Mouse (Mus musculus) MEL (cell line): Measurements from ENCODE around the gene Mef2d. TPM values are rescaled to one million over a fixed set of nuclear protein-coding genes. Genes with fewer than 3 reads are reported as not detected.
A peak's percentile ranks its signal among the peaks of the same experiment; 100 is the strongest.

Source experiments
- DNase-seq: peaks from one replicate; pipeline ENCODE4 v3.0.0; 2011; ENCODE audit warnings: low read depth, low spot score
- H3K27ac ChIP-seq: 2 replicates; pipeline ENCODE4 v1.5.1; 2012; ENCODE audit warnings: low read depth, mild to moderate bottlenecking, control low read depth, low read length, moderate library complexity; ENCODE audit not compliant: control insufficient read depth
- H3K27me3 ChIP-seq, 2 experiments: fragments of 150-350 bp in 1 of 2; sonication (generic) in 1 of 2; 2 replicates each; pipeline ENCODE4 v1.6.1; 2012; ENCODE audit warnings: low read length in 2 of 2, mild to moderate bottlenecking in 2 of 2, improper control_type of control experiment in 1 of 2, moderate library complexity in 1 of 2; ENCODE audit not compliant: insufficient read depth in 2 of 2, control insufficient read depth in 1 of 2
- H3K36me3 ChIP-seq, 2 experiments: 2 replicates each; pipeline ENCODE4 v1.6.1; 2012 to 2014; ENCODE audit warnings: low read length in 2 of 2, improper control_type of control experiment in 1 of 2, inconsistent platforms in 1 of 2, mild to moderate bottlenecking in 1 of 2; ENCODE audit not compliant: insufficient read depth in 2 of 2, control insufficient read depth in 1 of 2
- H3K4me1 ChIP-seq, 2 experiments: fragments of 150-350 bp in 1 of 2; sonication (generic) in 1 of 2; 2 replicates each; pipeline ENCODE4 v1.6.1; 2012; ENCODE audit warnings: low read length in 2 of 2, improper control_type of control experiment in 1 of 2, mild to moderate bottlenecking in 1 of 2; ENCODE audit not compliant: insufficient read depth in 2 of 2, control insufficient read depth in 1 of 2
- H3K4me3 ChIP-seq, 2 experiments: fragments of 150-350 bp in 1 of 2; sonication (generic) in 1 of 2; 2 replicates each; pipeline ENCODE4 v1.5.1; 2012; ENCODE audit warnings: low read depth in 2 of 2, low read length in 2 of 2, mild to moderate bottlenecking in 2 of 2, moderate library complexity in 2 of 2, control low read depth in 1 of 2, improper control_type of control experiment in 1 of 2; ENCODE audit not compliant: control insufficient read depth in 1 of 2, insufficient read depth in 1 of 2
- H3K79me2 ChIP-seq: 2 replicates; pipeline ENCODE4 v1.6.1; 2012; ENCODE audit warnings: mild to moderate bottlenecking, low read length, moderate library complexity; ENCODE audit not compliant: control insufficient read depth, poor library complexity, insufficient read depth
- H3K9ac ChIP-seq: 2 replicates; pipeline ENCODE4 v1.6.1; 2012; ENCODE audit warnings: low read depth, mild to moderate bottlenecking, control low read depth, low read length, moderate library complexity; ENCODE audit not compliant: control insufficient read depth, poor library complexity, severe bottlenecking
- H3K9me3 ChIP-seq: fragments of 150-350 bp; sonication (generic); replicated peaks from 2 replicates; pipeline ENCODE4 v1.6.1; 2012; ENCODE audit warnings: mild to moderate bottlenecking, low read length, improper control_type of control experiment, moderate library complexity; ENCODE audit not compliant: insufficient read depth
- BHLHE40 ChIP-seq: IDR thresholded peaks from 2 replicates; pipeline ENCODE4 v1.6.1; 2012; ENCODE audit warnings: low read depth, mild to moderate bottlenecking, inconsistent platforms, low read length, improper control_type of control experiment, borderline replicate concordance
- CHD1 ChIP-seq: IDR thresholded peaks from 2 replicates; pipeline ENCODE4 v1.6.1; 2012; ENCODE audit warnings: low read depth, mild to moderate bottlenecking, inconsistent platforms, low read length, improper control_type of control experiment
- CTCF ChIP-seq, 3 experiments: IDR thresholded peaks in 2 of 3; conservative IDR thresholded peaks in 1 of 3; 2 replicates each; pipeline ENCODE4 v1.5.1; 2011 to 2012; ENCODE audit warnings: low read length in 3 of 3, low read depth in 2 of 3, mild to moderate bottlenecking in 2 of 3, improper control_type of control experiment in 1 of 3, inconsistent platforms in 1 of 3, mixed read lengths in 1 of 3, moderate library complexity in 1 of 3; ENCODE audit not compliant: control insufficient read depth in 1 of 3, insufficient read depth in 1 of 3, poor library complexity in 1 of 3, severe bottlenecking in 1 of 3
- E2F4 ChIP-seq: IDR thresholded peaks from 2 replicates; pipeline ENCODE4 v1.6.1; 2011; ENCODE audit warnings: low read depth, low read length, improper control_type of control experiment, borderline replicate concordance
- ELF1 ChIP-seq: IDR thresholded peaks from 2 replicates; pipeline ENCODE4 v1.6.1; 2014; ENCODE audit warnings: low read depth, mild to moderate bottlenecking, inconsistent platforms, low read length, improper control_type of control experiment, moderate library complexity
- ETS1 ChIP-seq: IDR thresholded peaks from 2 replicates; pipeline ENCODE4 v1.6.1; 2012; ENCODE audit warnings: low read depth, mild to moderate bottlenecking, inconsistent platforms, low read length, improper control_type of control experiment, moderate library complexity
- GABPA ChIP-seq: IDR thresholded peaks from 2 replicates; pipeline ENCODE4 v1.6.1; 2012; ENCODE audit warnings: low read depth, mild to moderate bottlenecking, inconsistent platforms, low read length, improper control_type of control experiment, moderate library complexity
- GATA1 ChIP-seq: IDR thresholded peaks from 2 replicates; pipeline ENCODE4 v1.6.1; 2011; ENCODE audit warnings: low read depth, low read length, improper control_type of control experiment
- HCFC1 ChIP-seq: IDR thresholded peaks from 2 replicates; pipeline ENCODE4 v1.6.1; 2012; ENCODE audit warnings: low read depth, mild to moderate bottlenecking, inconsistent platforms, low read length, improper control_type of control experiment, moderate library complexity
- JUND ChIP-seq: IDR thresholded peaks from 2 replicates; pipeline ENCODE4 v1.6.1; 2011; ENCODE audit warnings: low read depth, mild to moderate bottlenecking, improper control_type of control experiment, low read length
- KAT2A ChIP-seq: conservative IDR thresholded peaks from 2 replicates; pipeline ENCODE4 v1.6.1; 2012; ENCODE audit warnings: low read depth, low read length, improper control_type of control experiment, inconsistent platforms
- MAFK ChIP-seq: IDR thresholded peaks from 2 replicates; pipeline ENCODE4 v1.6.1; 2011; ENCODE audit warnings: low read depth, mild to moderate bottlenecking, low read length, improper control_type of control experiment, borderline replicate concordance
- MAX ChIP-seq: IDR thresholded peaks from 2 replicates; pipeline ENCODE4 v1.6.1; 2011; ENCODE audit warnings: low read length, improper control_type of control experiment
- MAZ ChIP-seq: IDR thresholded peaks from 2 replicates; pipeline ENCODE4 v1.6.1; 2012; ENCODE audit warnings: low read depth, mild to moderate bottlenecking, inconsistent platforms, low read length, improper control_type of control experiment
- MXI1 ChIP-seq: IDR thresholded peaks from 2 replicates; pipeline ENCODE4 v1.6.1; 2011; ENCODE audit warnings: mild to moderate bottlenecking, low read depth, low read length, improper control_type of control experiment
- MYB ChIP-seq: IDR thresholded peaks from 2 replicates; pipeline ENCODE4 v1.6.1; 2011; ENCODE audit warnings: mild to moderate bottlenecking, low read depth, low read length, improper control_type of control experiment
- MYC ChIP-seq: IDR thresholded peaks from 2 replicates; pipeline ENCODE4 v1.6.1; 2011; ENCODE audit warnings: low read depth, mild to moderate bottlenecking, low read length, improper control_type of control experiment, moderate library complexity
- NRF1 ChIP-seq: IDR thresholded peaks from 2 replicates; pipeline ENCODE4 v1.6.1; 2014; ENCODE audit warnings: low read depth, mild to moderate bottlenecking, inconsistent platforms, low read length, improper control_type of control experiment, moderate library complexity; ENCODE audit not compliant: poor library complexity, insufficient read depth, severe bottlenecking
- POLR2AphosphoS2 ChIP-seq: IDR thresholded peaks from 2 replicates; pipeline ENCODE4 v1.6.1; 2011; ENCODE audit warnings: low read length, improper control_type of control experiment
- POLR2AphosphoS5 ChIP-seq: IDR thresholded peaks from 2 replicates; pipeline ENCODE4 v1.6.1; 2012; ENCODE audit warnings: low read depth, borderline replicate concordance, mild to moderate bottlenecking, inconsistent platforms, low read length, moderate library complexity, mixed read lengths
- RAD21 ChIP-seq: IDR thresholded peaks from 2 replicates; pipeline ENCODE4 v1.6.1; 2011; ENCODE audit warnings: mild to moderate bottlenecking, low read depth, low read length, improper control_type of control experiment
- RCOR1 ChIP-seq: IDR thresholded peaks from 2 replicates; pipeline ENCODE4 v1.6.1; 2012; ENCODE audit warnings: low read depth, mild to moderate bottlenecking, inconsistent platforms, low read length, improper control_type of control experiment
- SIN3A ChIP-seq: IDR thresholded peaks from 2 replicates; pipeline ENCODE4 v1.6.1; 2012; ENCODE audit warnings: low read length, improper control_type of control experiment, inconsistent platforms
- SMC3 ChIP-seq: IDR thresholded peaks from 2 replicates; pipeline ENCODE4 v1.6.1; 2011; ENCODE audit warnings: low read depth, low read length, improper control_type of control experiment
- TAL1 ChIP-seq: IDR thresholded peaks from 2 replicates; pipeline ENCODE4 v1.6.1; 2012; ENCODE audit warnings: mild to moderate bottlenecking, inconsistent platforms, low read length, moderate library complexity, mixed read lengths
- TBP ChIP-seq: IDR thresholded peaks from 2 replicates; pipeline ENCODE4 v1.8.0; 2011; ENCODE audit warnings: low read depth, low read length, improper control_type of control experiment
- TCF12 ChIP-seq: IDR thresholded peaks from 2 replicates; pipeline ENCODE4 v1.6.1; 2014; ENCODE audit warnings: low read depth, mild to moderate bottlenecking, inconsistent platforms, low read length, improper control_type of control experiment, moderate library complexity
- UBTF ChIP-seq: IDR thresholded peaks from 2 replicates; pipeline ENCODE4 v1.6.1; 2012; ENCODE audit warnings: low read depth, mild to moderate bottlenecking, inconsistent platforms, low read length, improper control_type of control experiment, moderate library complexity, borderline replicate concordance; ENCODE audit not compliant: insufficient read depth
- USF1 ChIP-seq: IDR thresholded peaks from 2 replicates; pipeline ENCODE4 v1.6.1; 2014; ENCODE audit warnings: low read depth, mild to moderate bottlenecking, inconsistent platforms, low read length, improper control_type of control experiment, moderate library complexity
- USF2 ChIP-seq, 2 experiments: IDR thresholded peaks; 2 replicates each; pipeline ENCODE4 v1.6.1; 2011 to 2012; ENCODE audit warnings: improper control_type of control experiment in 2 of 2, low read length in 2 of 2, borderline replicate concordance in 1 of 2, inconsistent platforms in 1 of 2, low read depth in 1 of 2, mild to moderate bottlenecking in 1 of 2; ENCODE audit not compliant: insufficient read depth in 1 of 2
- ZC3H11A ChIP-seq: IDR thresholded peaks from 2 replicates; pipeline ENCODE4 v1.6.1; 2012; ENCODE audit warnings: low read depth, mild to moderate bottlenecking, inconsistent platforms, low read length, improper control_type of control experiment
- ZKSCAN1 ChIP-seq: IDR thresholded peaks from 2 replicates; pipeline ENCODE4 v1.6.1; 2012; ENCODE audit warnings: low read depth, mild to moderate bottlenecking, inconsistent platforms, low read length, improper control_type of control experiment, moderate library complexity
- ZMIZ1 ChIP-seq: IDR thresholded peaks from 2 replicates; pipeline ENCODE4 v1.6.1; 2012; ENCODE audit warnings: low read depth, mild to moderate bottlenecking, inconsistent platforms, low read length, improper control_type of control experiment, moderate library complexity
- ZNF384 ChIP-seq: IDR thresholded peaks from 2 replicates; pipeline ENCODE4 v1.6.1; 2012; ENCODE audit warnings: low read depth, mild to moderate bottlenecking, inconsistent platforms, low read length, improper control_type of control experiment
- polyA plus RNA-seq, 2 experiments: library from polyadenylated mRNA; stranded (reverse) in 1 of 2; unstranded in 1 of 2; fragments of >175 nt in 1 of 2; fragments of >200 nt in 1 of 2; gene quantifications; 2 replicates each; pipeline versions ENCODE4 v1.2.1 to v1.2.4; 2012; ENCODE audit warnings: low replicate concordance in 2 of 2, low read depth in 1 of 2; ENCODE audit not compliant: insufficient read length in 2 of 2, insufficient read depth in 1 of 2, missing spikeins in 1 of 2
- total RNA-seq: library from RNA; depleted of rRNA; stranded (reverse); fragments of 300-350 nt; gene quantifications from 2 replicates; pipeline ENCODE4 v1.2.3, GENCODE M21; 2012; rRNA removed

Gene Mef2d
- total RNA-seq (16.2 and 16.9 TPM in 2 replicates), polyA plus RNA-seq (100 to 1,000 TPM in 1 of 2 experiments, 10 to 100 TPM in 1; 71.4 to 117 TPM)

- H3K27ac ChIP-seq, result peak within 1 kb of the TSS; percentile 97
- peaks cover 0 to 42% of the 10 kb centered on the region in 2 experiments; a peak in 2 of 4 replicates for H3K36me3 ChIP-seq
- H3K9ac ChIP-seq, result peak within 1 kb of the TSS; percentile 92
- peaks cover 24 to 56% of the 10 kb centered on the region in 2 experiments for H3K4me1 ChIP-seq
- peak; percentile 100 for DNase-seq
- H3K9me3 ChIP-seq, result no peaks in the 10 kb centered on the region
- peak within 1 kb of the TSS; percentile 86 to 87 for H3K4me3 ChIP-seq
- peaks cover 56% of the 10 kb centered on the region for H3K79me2 ChIP-seq
- H3K27me3 ChIP-seq, result no peaks in the 10 kb centered on the region
- TF ChIP-seq E2F4 (no peak), USF1 (0 out of 2 replicates have a peak, but pooled peaks have one; percentile 62), RCOR1 (0 out of 2 replicates have a peak, but pooled peaks have one; percentile 1), POLR2AphosphoS2 (peak; percentile 65; the same call in 1 of the 2 replicates), MYC (peak; percentile 82), JUND (no peak; the same call in 1 of the 2 replicates), RAD21 (no peak), ELF1 (peak; percentile 68), USF2 (IDR thresholded peaks at IDR 0.05; ENCODE audit: borderline replicate concordance in 1 of 2, insufficient read depth in 1 of 2, low read depth in 1 of 2, low read length in 2 of 2) (no peak), MXI1 (peak; percentile 83), UBTF (peak; percentile 53; the same call in 1 of the 2 replicates), SMC3 (no peak), NRF1 (peak; percentile 48), ZKSCAN1 (no peak), GABPA (no peak), MAFK (no peak), MYB (no peak; the same call in 1 of the 2 replicates), MAX (no peak), GATA1 (peak; percentile 86), KAT2A (peak; percentile 64; the same call in 1 of the 2 replicates), BHLHE40 (peak; percentile 12), ZC3H11A (no peak), TCF12 (peak; percentile 65; the same call in 1 of the 2 replicates), ZNF384 (no peak; the same call in 1 of the 2 replicates), CHD1 (no peak), POLR2AphosphoS5 (no peak), TBP (peak; percentile 60; the same call in 1 of the 2 replicates), MAZ (peak; percentile 99), HCFC1 (peak; percentile 78), ETS1 (peak; percentile 59; the same call in 1 of the 2 replicates), ZMIZ1 (no peak), TAL1 (peak; percentile 33; the same call in 1 of the 2 replicates), SIN3A (peak; percentile 81), CTCF (IDR thresholded peaks at IDR 0.05 in 2 of 3, conservative IDR thresholded peaks at IDR 0.05 in 1 of 3; ENCODE audit: control insufficient read depth in 1 of 3, insufficient read depth in 1 of 3, low read depth in 2 of 3, low read length in 3 of 3, poor library complexity in 1 of 3, severe bottlenecking in 1 of 3) (peak in 1 of 3 experiments; percentile 29; a peak in 3 of 6 replicates)
Observed at GRCm38 (mm10) chr3:88141787-88142523, at the start of gene Mef2d. TSS of gene Mef2d (plus strand) at chr3:88142372.
